Mouse (Mus musculus) adrenal gland, adult (tissue): ENCODE measurements around the gene Gm20388.
A peak's percentile ranks its signal among the peaks of the same experiment; 100 is the strongest.

ENCODE experiments used
- DNase-seq, 2 experiments: peaks; one replicate each; pipeline ENCODE4 v3.0.0; 2022 to 2023; ENCODE audit warnings: low spot score in 1 of 2; ENCODE audit not compliant: inconsistent age in 2 of 2

Gm20388 gene

GRCm38 (mm10) chr8:121560432-121561100 lies 1649.9 kb downstream of the Gm20388 start:
- DNase-seq: peak in 1 of 2 experiments; percentile 66

- peak in 1 of 2 experiments; percentile 46 for DNase-seq
These were observed 1651.2 kb downstream of the Gm20388 start for GRCm38 (mm10) chr8:121561636-121562345.

- peak; percentile 80 to 81 for DNase-seq
These were observed 1652.3 kb downstream of the Gm20388 start for GRCm38 (mm10) chr8:121562941-121563351.

- DNase-seq: no peak
These were observed 1653.1 kb downstream of the Gm20388 start for GRCm38 (mm10) chr8:121563701-121564100.

GRCm38 (mm10) chr8:121568321-121568720 lies 1657.7 kb downstream of the Gm20388 start:
- peak in 1 of 2 experiments; percentile 56 for DNase-seq

- peak; percentile 70 to 79 for DNase-seq
These were observed 1659.7 kb downstream of the Gm20388 start for GRCm38 (mm10) chr8:121570335-121570734.

GRCm38 (mm10) chr8:121570801-121571200 lies 1660.2 kb downstream of the Gm20388 start:
- DNase-seq: no peak

GRCm38 (mm10) chr8:121572121-121572520 lies 1661.5 kb downstream of the Gm20388 start:
- DNase-seq: no peak

GRCm38 (mm10) chr8:121573275-121573674 lies 1662.6 kb downstream of the Gm20388 start:
- DNase-seq: peak; percentile 89 to 96

- no peak for DNase-seq
These were observed 1665.0 kb downstream of the Gm20388 start for GRCm38 (mm10) chr8:121575661-121576060.

- DNase-seq: peak in 1 of 2 experiments; percentile 74
These were observed 1667.4 kb downstream of the Gm20388 start for GRCm38 (mm10) chr8:121577751-121578675.

GRCm38 (mm10) chr8:121578676-121579451 lies 1668.2 kb downstream of the Gm20388 start, which contains the start of gene Fbxo31:
Gene Fbxo31, minus strand, starts transcription at chr8:121578806.
- DNase-seq: peak; percentile 94 to 98

GRCm38 (mm10) chr8:121580465-121580864 lies 1669.8 kb downstream of the Gm20388 start:
- no peak for DNase-seq

GRCm38 (mm10) chr8:121583653-121584052 lies 1673.0 kb downstream of the Gm20388 start:
- DNase-seq: no peak

GRCm38 (mm10) chr8:121584730-121585129 lies 1674.1 kb downstream of the Gm20388 start:
- peak in 1 of 2 experiments; percentile 65 for DNase-seq

GRCm38 (mm10) chr8:121585159-121585825 lies 1674.7 kb downstream of the Gm20388 start:
- DNase-seq: peak; percentile 100

- DNase-seq: peak in 1 of 2 experiments; percentile 23
These were observed 1678.1 kb downstream of the Gm20388 start for GRCm38 (mm10) chr8:121588750-121589149.

- DNase-seq: peak in 1 of 2 experiments; percentile 38
These were observed 1678.6 kb downstream of the Gm20388 start for GRCm38 (mm10) chr8:121589205-121589726.
